Mouse (Mus musculus) E14TG2a.4 (cell line): ENCODE results near the gene Cops7a.

ENCODE experiments used
- CTCF ChIP-seq: conservative IDR thresholded peaks from 2 replicates; pipeline ENCODE4 v1.5.1; 2014; ENCODE audit warnings: low read length
- POU5F1 ChIP-seq: IDR thresholded peaks from 2 replicates; pipeline ENCODE4 v1.6.1; 2014; ENCODE audit warnings: low read length, borderline replicate concordance

- TF ChIP-seq CTCF, result no peak
- TF ChIP-seq POU5F1, result no peak
These were observed 30.6 kb upstream of the Cops7a start for GRCm38 (mm10) chr6:124995831-124996403.
